Mouse (Mus musculus) thymus, adult 18-20 months (tissue): Measurements from ENCODE around the gene Cldn11.

Source experiments
- DNase-seq, 2 experiments: peaks; one replicate each; pipeline ENCODE4 v3.0.0; 2022; ENCODE audit warnings: mixed read lengths in 2 of 2

Cldn11 gene

GRCm38 (mm10) chr3:31161336-31161735 lies 11.6 kb downstream of the Cldn11 start:
- DNase-seq = no peak

DNA sequence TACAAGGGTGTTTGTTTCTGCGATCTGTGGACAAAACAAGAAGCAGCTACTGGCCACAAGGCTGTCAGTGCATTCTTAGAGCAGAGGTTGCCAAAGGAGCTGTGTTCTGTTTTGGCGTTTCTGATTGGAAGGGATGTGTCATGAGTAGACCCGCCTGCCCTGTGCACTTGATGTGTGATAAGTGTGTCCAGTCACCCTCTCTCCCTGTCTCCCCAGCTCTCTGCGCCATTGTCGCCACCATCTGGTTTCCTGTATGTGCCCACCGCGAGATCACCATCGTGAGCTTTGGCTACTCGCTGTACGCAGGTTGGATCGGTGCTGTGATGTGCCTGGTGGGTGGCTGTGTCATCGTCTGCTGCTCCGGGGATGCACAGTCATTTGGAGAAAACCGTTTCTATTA lies 13.1 kb downstream of the Cldn11 start:
- no peak for DNase-seq

- DNase-seq = no peak
Observed at GRCm38 (mm10) chr3:31165803-31166202, 16.1 kb downstream of the Cldn11 start.

GRCm38 (mm10) chr3:31166365-31166871 lies 16.7 kb downstream of the Cldn11 start:
- DNase-seq = no peak

GRCm38 (mm10) chr3:31190342-31190741 lies 40.6 kb downstream of the Cldn11 start:
- DNase-seq = no peak

DNA sequence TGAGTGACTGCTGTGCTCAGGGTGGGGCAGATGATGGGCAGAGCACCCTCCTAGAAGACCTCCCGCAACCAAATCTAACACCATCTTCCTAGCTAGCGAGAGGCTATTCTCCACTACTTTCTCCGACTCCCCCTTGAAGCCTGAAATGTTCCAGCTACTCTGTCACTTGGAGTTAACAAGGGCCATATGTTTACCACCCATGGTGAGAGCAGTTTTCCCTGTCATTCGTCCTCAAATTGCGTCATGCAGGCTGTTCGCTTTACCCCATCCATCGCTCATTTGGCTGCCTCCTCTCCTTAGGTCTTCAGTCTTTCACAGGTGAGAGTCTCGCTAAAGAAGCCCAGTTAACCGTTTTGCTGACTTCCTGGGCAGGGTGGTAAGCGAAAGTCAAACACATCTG lies 41.7 kb downstream of the Cldn11 start:
- DNase-seq = no peak

DNA sequence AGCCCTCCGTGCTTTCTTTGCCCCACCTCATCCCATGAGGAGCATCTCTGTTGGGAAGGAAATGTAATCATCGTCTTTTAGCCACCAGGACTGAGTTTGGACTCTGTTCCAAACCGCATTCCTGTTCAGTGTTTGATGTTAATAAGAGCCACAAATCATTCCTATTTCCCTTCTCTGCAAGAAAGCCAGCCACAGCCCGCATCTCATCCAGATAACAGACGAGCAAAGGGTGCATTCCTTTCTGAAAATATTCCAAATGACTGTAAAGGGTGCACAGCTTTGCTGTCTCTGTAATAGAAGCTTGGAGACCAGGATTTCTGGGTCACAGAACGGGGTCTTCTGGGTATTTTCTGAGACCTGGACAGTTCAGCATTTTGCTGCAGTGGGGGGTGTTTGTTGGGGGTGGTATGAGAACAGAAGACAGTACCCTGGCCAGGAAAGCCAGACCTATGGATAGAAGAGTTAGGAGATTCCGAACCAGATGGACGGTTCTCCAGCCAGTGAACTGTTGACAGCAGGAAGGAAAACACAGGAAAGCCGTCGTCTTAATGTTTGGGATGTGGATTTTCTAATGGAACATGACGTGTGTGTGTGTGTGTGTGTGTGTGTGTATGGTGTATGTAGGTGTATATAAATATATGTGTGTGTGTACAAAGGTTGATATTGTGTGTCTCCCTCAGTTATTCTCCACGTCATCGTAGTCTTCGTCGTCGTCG lies 49.6 kb downstream of the Cldn11 start:
- DNase-seq = no peak

- DNase-seq = no peak
Observed at GRCm38 (mm10) chr3:31203947-31204346, 54.2 kb downstream of the Cldn11 start.

DNA sequence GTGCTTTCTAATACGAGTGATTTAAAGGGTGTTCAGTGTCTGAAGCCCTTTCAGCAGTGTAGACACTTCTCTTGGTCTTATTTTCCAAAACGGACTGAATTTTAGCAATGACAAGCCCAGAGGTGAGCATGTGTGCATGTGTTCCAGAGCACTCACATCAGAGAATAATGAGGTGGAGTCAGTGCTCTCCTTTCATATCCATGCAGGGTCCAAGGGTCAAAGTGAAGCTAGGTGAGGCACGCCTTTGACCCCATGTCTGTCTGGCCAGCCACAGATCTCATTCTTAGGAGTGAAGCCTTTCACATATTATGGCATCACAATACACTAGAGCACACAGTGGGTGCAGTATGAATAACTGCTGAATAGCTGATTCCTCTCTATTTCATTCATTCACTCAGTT lies 55.4 kb downstream of the Cldn11 start:
- DNase-seq = no peak

- DNase-seq = no peak
Observed at GRCm38 (mm10) chr3:31208046-31208445, 58.3 kb downstream of the Cldn11 start.

DNA sequence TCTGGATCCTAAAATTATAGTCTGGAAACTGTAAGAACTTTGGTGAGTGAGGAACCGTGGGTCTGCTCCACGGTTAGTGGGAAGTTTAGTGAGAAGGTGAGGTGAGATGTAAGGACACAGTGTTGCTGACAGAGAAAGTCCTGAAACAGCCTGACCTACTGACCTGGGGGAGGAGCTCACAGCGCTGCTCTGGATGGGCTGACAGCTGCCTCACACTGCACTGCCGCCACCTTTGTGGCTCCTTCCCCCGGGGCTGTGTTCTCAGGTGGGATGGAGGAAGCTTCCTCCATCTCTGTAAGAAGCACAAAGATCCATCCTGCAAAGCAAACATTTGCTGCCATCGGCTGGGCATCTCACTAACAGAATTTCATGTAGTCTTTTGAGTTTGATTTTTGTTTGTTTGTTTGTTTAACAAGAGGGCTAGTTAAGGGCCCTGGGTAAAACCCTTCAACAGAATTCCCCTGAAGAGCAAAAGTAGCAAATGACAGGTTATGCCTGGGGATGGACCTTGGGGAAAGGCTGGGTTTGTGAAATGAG lies 58.8 kb downstream of the Cldn11 start:
- DNase-seq = no peak

- DNase-seq = no peak
Observed at GRCm38 (mm10) chr3:31209001-31209400, 59.3 kb downstream of the Cldn11 start.

GRCm38 (mm10) chr3:31212205-31213038 lies 62.7 kb downstream of the Cldn11 start:
- DNase-seq = no peak

- DNase-seq = no peak
Observed at GRCm38 (mm10) chr3:31213802-31214201, 64.1 kb downstream of the Cldn11 start.
